Mouse (Mus musculus): ENCODE measurements around the gene G6pdx. TPM values are rescaled to one million over a fixed set of nuclear protein-coding genes. Genes with fewer than 3 reads are reported as not detected.

The G6pdx gene
- 1 to 10 TPM; 5.8 to 6.5 TPM for total RNA-seq (2021)

DNA sequence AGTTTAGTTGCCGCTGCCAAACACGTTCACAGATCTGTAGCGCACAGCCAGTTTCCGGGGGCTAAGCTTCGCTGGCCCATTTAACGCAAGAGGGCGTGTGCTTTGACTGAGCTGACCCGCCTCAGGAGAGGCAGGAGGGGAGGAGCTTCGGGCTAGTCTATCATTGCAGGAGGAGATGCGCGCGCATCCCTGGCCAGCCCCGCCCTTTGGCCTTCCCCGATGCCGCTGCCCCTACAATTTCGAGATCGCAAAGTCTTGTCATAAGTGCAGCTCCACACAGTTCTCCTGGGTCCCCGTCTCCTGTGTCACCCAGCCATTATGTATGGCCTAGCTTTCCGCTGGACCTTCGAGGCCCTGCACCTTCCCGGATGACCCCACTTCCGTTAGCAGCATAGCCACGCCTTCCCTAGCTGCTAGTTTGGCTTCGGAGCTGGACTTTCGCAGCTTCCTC is at the start of gene G6pdx:
G6pdx (minus strand) TSS at position 369 of the 451 bp plus-strand sequence.
- DNase-seq (ENCODE audit: low spot score): peak; percentile 83
- intact Hi-C loops (cut with DNase I): no loop called here

DNA sequence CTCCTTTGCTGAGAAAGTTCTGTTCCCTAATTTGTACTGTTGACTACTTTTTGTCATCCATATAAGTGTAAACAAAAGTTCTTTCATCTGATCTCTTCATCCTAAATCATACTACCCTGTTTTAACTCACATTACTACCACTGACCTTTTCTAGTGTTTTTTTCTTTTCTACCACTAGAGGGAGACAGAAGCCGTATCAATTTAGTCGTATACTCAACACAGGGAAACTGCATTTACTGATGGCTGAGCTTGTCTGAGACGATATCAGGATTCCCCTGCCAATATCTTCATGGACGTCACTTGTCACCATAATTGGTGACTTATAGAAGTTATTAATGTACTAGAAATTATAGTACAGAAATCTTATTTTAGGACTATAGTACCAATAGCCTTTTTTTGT is 23.8 kb upstream of the G6pdx start:
- DNase-seq (ENCODE audit: low spot score): no peak
- intact Hi-C loops (cut with DNase I): loop anchor here (5.0 kb wide), 1 partner anchor 820 kb away; no protein-coding TSS in a partner anchor

- DNase-seq (ENCODE audit: low spot score): no peak
- intact Hi-C loops (cut with DNase I): loop anchor here (5.0 kb wide), 1 partner anchor 821 kb away; no protein-coding TSS in a partner anchor
Observed at GRCm38 (mm10) chrX:74451157-74451912, 22.3 kb upstream of the G6pdx start.

- intact Hi-C loops (cut with DNase I): no loop called here
- peak; percentile 38 for DNase-seq (ENCODE audit: low spot score)
Observed at GRCm38 (mm10) chrX:74429290-74429821, 362 bp upstream of the G6pdx start.

GRCm38 (mm10) chrX:74428146-74428825 is 708 bp downstream of the G6pdx start:
- intact Hi-C loops (cut with DNase I): no loop called here
- DNase-seq (ENCODE audit: low spot score): no peak

DNA sequence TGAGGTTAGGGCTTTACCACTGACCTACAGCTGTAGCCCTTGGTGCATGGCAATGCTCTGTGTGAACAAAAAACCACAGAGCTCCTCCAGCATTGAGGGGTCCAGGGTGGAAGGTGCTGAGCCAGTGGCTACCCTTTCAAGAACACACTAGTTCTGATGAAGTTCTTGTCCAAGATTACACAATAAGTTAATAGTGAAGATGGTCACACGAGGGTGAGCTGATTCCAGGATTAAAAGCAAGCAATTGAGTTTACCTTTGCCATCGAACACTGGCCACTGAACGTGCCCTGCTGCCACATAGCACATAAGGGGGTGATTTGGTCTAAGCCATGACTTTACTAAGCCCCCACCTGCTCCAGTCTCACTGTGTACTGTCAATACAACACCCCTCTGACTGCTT is 1.9 kb downstream of the G6pdx start:
- intact Hi-C loops (cut with DNase I): no loop called here

DNA sequence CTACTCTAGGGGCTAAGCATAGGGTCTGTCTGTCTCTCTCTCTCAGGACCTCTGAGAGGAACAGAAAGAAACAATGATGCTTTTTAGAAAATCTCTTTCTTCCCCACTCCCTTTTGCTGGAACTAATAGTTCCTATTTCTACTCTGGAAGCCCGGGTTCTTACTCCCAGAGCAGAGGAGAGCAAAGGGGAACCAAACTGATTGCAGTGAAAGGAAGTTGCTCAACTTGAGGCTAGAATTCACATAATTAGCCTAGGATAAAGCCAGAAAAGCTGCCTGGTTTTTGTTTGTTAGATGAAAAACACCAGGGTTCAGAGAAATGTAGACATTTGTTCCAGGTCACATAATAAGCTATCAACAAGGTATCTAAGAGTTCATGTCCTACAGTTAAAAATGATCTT is 2.7 kb downstream of the G6pdx start:
- intact Hi-C loops (cut with DNase I): no loop called here
- DNase-seq (ENCODE audit: low spot score): no peak

More for the DNA sequence above, 1.9 kb downstream of the G6pdx start:
- no peak for DNase-seq (ENCODE audit: low spot score)

DNA sequence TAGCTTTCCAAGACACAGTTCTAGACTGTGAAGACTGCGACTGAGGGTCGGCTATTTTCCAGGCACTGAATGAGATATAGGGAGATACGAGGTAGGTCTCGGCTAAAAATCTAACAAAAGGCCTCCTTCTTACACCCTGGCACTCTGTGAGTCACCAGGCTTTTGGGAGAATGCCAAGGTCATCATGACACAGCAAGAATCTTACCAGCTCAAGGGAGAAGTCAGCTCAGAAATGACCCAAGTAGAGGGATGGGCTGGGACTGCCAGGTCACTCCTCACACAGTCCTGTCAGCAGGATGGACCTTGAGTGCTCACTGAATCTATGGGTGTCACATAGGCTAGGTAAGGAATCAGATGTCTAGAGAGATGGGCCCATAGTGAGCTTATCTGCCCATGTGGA is 3.8 kb downstream of the G6pdx start:
- intact Hi-C loops (cut with DNase I): no loop called here
- no peak for DNase-seq (ENCODE audit: low spot score)

- intact Hi-C loops (cut with DNase I): no loop called here
- no peak for DNase-seq (ENCODE audit: low spot score)
Observed at GRCm38 (mm10) chrX:74424443-74424842, 4.6 kb downstream of the G6pdx start.

GRCm38 (mm10) chrX:74413377-74413776 is 15.6 kb downstream of the G6pdx start:
- intact Hi-C loops (cut with DNase I): loop anchor here (5.0 to 10.0 kb wide), 4 partner anchors 296 to 1359 kb away; partner anchors contain the start of genes Hcfc1 and Irak1
- peak; percentile 18 for DNase-seq (ENCODE audit: low spot score)

GRCm38 (mm10) chrX:74408340-74408739 is 20.7 kb downstream of the G6pdx start:
- DNase-seq (ENCODE audit: low spot score): no peak
- intact Hi-C loops (cut with DNase I): no loop called here

DNA sequence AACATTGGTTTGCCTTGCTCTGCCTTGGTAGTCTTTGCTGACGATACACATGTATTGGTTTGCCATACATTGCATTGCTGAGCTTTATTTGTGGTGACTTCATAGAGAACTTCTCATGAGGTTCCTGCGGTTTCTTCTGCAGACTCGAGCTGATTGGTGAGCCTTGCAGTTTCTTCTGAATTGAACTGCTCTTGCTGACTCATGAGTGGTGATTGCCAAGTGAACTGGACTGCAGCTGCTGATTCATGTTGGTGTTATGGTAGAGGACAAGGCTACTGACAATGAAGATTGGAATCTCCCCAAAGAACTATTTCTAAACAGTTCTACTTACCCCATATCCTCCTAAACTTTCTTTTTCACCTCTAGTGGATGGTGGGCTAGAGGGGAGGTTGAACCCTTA is 28.9 kb downstream of the G6pdx start:
- intact Hi-C loops (cut with DNase I): no loop called here
- no peak for DNase-seq (ENCODE audit: low spot score)

- DNase-seq (ENCODE audit: low spot score): peak; percentile 74
- intact Hi-C loops (cut with DNase I): no loop called here
Observed at GRCm38 (mm10) chrX:74392535-74393443, 36.2 kb downstream of the G6pdx start, which contains the start of the genes Fam3a and Ikbkg. Fam3a (minus strand) TSS chrX:74393272. Ikbkg (plus strand) TSS chrX:74393290.

GRCm38 (mm10) chrX:74388153-74388552 is 40.8 kb downstream of the G6pdx start:
- no peak for DNase-seq (ENCODE audit: low spot score)
- intact Hi-C loops (cut with DNase I): no loop called here

GRCm38 (mm10) chrX:74384451-74384850 is 44.5 kb downstream of the G6pdx start:
- DNase-seq (ENCODE audit: low spot score): no peak
- intact Hi-C loops (cut with DNase I): no loop called here

DNA sequence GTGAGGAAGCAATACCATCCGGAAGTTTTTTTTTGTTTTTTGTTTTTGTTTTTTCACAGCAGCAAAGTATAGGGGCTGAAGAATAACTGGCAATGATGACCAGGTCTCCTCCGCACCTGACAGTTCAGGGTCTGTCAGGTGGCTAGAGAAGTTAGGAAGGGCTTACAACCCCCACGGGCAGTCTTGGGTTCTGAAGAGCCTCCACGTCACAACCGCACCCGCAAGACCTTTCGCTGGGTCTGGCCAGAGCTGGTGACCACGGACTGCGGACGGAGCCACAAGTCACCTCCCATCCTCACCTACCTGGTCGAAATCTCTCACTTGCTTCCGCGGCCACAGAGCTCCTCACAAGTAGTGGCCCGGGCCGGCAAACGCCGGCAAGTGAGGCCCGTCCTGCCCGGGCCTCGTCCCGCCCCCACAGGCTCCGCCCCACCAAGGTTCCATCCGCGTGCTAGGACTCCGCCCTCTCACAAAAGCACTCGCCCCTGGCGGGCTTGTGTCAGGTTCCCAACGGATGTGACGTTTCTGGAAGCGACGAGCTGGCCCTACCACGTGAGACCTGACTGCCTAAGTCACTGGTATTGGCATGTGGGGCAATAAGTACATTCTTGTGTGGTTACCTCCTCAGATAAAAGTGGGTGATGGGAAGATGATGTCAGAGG is 56.0 kb downstream of the G6pdx start, which contains the start of the genes Ubl4a and Slc10a3:
Ubl4a (minus strand) TSS at position 331 of the 662 bp plus-strand sequence.
Slc10a3 (minus strand) TSS at position 462 of the 662 bp plus-strand sequence.
- DNase-seq (ENCODE audit: low spot score): peak; percentile 82
- intact Hi-C loops (cut with DNase I): no loop called here

- intact Hi-C loops (cut with DNase I): loop anchor here (5.0 kb wide), 2 partner anchors 56 to 121 kb away; partner anchors contain the start of genes Fam50a and Flna
- DNase-seq (ENCODE audit: low spot score): peak; percentile 56
Observed at GRCm38 (mm10) chrX:74368209-74368909, 60.6 kb downstream of the G6pdx start.

DNA sequence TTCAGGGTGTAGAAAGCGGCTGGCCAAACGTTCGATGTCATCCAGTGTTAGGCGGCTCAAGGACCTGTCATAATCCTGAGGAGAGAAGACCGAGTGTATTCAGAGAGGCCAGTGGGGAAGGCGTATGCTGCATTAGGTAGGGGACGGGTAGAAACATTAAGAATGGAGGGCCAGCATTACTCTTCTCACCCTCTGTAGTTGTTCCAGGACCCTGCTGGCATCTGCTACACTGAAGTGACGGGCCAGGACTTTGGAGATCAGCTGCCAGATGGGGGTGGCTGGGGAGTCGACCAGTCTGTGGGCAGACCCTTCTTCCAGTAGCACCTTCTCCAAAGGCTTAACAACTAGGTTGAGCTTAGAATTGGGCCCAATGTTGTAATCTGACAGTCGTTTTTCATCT is 61.5 kb downstream of the G6pdx start:
- intact Hi-C loops (cut with DNase I): loop anchor here (5.0 kb wide), 2 partner anchors 55 to 120 kb away; partner anchors contain the start of genes Fam50a and Flna
- no peak for DNase-seq (ENCODE audit: low spot score)

All from heart, postnatal 25 days (tissue).